Mouse (Mus musculus): Measurements from ENCODE around the gene Pim1.

GRCm38 (mm10) chr17:29467030-29467429 is 23.5 kb upstream of the Pim1 start:
- TF ChIP-seq POLR2A (IDR thresholded peaks at IDR 0.05; ENCODE audit: extremely low read depth, insufficient read depth, low read length) (no peak), CTCF (IDR thresholded peaks at IDR 0.05; ENCODE audit: extremely low read depth, insufficient read depth, low read length) (no peak)

All from cortical plate, adult 2 months (tissue).